ENCODE assay signal across 28 mouse cellular contexts in the genomic region with DNA sequence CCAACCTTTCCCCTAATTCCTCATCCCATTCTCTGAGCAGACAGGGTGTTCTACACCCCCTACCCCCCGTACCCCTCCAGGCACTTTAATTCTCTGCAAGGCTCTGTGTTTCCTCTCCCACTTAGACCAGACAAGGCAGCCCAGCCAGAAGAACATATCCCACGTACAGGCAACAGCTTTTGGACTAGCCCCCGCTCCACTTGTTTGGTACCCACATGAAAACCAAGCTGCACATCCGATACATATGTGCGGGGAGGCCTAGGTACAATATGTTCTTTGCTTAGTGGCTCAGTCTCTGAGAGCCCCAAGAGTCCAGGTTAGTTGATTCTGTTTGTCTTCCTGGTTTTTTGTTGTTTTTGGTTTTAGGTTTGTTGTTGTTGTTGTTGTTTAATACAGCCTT. TPM values are rescaled to one million over a fixed set of nuclear protein-coding genes. Genes with fewer than 3 reads are reported as not detected.
DNase-seq lines count a peak whose midpoint lies in the region; ATAC-seq and TF ChIP-seq lines count a peak whose summit lies in the region.
"Had no signal": no experiment of that assay in that cellular context is flagged by ENCODE, and none has a peak within 500 bp of the region (broad histone marks: within the 10 kb centered on the region; RNA-seq: fewer than 3 reads in every experiment).

No protein-coding gene starts in this region.

- H3K27ac ChIP-seq in layer of hippocampus, adult 2 months, result peak overlapping the region; percentile 83
- no peak overlapping the region for H3K27ac ChIP-seq in midbrain, embryonic 15.5 days
- no peak overlapping the region for H3K27ac ChIP-seq in liver, embryonic 12.5 days
- H3K27ac ChIP-seq: embryonic facial prominence, embryonic 12.5 days; embryonic facial prominence, embryonic 15.5 days; heart, adult 2 months; heart, embryonic 10.5 days; heart, embryonic 13.5 days; hindbrain, embryonic 12.5 days; hindbrain, embryonic 15.5 days had no signal

- peak; percentile 47 to 84 for DNase-seq in layer of hippocampus, adult 18-20 months (ENCODE audit: low spot score in 2 of 2)
- DNase-seq in layer of hippocampus, postnatal 10 days (ENCODE audit: low spot score in 2 of 2), result no peak
- peak; percentile 49 to 69 for DNase-seq in layer of hippocampus, adult 2 months (ENCODE audit: low spot score in 2 of 2)
- peak; percentile 79 for DNase-seq in layer of hippocampus, adult 9-11 months
- DNase-seq in frontal cortex, postnatal 25 days (ENCODE audit: low spot score in 2 of 2), result no peak
- DNase-seq: adrenal gland, postnatal 10 days; adrenal gland, postnatal 36 days; B cell, adult 2 months; cerebellum, adult 11 months; cerebellum, adult 2 months; cerebellum, adult 9-11 months; cerebellum, postnatal 25 days; forebrain, postnatal 0 days; gastrocnemius, postnatal 10 days; gastrocnemius, postnatal 36 days; heart, adult 2 months had no signal

- no peaks in the 10 kb centered on the region for H3K27me3 ChIP-seq in midbrain, embryonic 15.5 days (replicated peaks)
- H3K27me3 ChIP-seq in liver, embryonic 12.5 days (replicated peaks), result no peaks in the 10 kb centered on the region
- H3K27me3 ChIP-seq: CH12.LX; embryonic facial prominence, embryonic 12.5 days; embryonic facial prominence, embryonic 15.5 days; heart, embryonic 13.5 days; hindbrain, embryonic 12.5 days; hindbrain, embryonic 15.5 days; Patski had no signal

- H3K9ac ChIP-seq in midbrain, embryonic 15.5 days, result no peak overlapping the region
- H3K9ac ChIP-seq in liver, embryonic 12.5 days, result no peak overlapping the region
- H3K9ac ChIP-seq: embryonic facial prominence, embryonic 12.5 days; embryonic facial prominence, embryonic 15.5 days; forebrain, postnatal 0 days; heart, embryonic 13.5 days; hindbrain, embryonic 12.5 days; hindbrain, embryonic 15.5 days had no signal

- no peaks in the 10 kb centered on the region for H3K9me3 ChIP-seq in midbrain, embryonic 15.5 days
- H3K9me3 ChIP-seq in liver, embryonic 12.5 days (replicated peaks), result no peaks in the 10 kb centered on the region
- H3K9me3 ChIP-seq: embryonic facial prominence, embryonic 12.5 days; embryonic facial prominence, embryonic 15.5 days; G1E; heart, embryonic 10.5 days; heart, embryonic 13.5 days; hindbrain, embryonic 12.5 days; hindbrain, embryonic 15.5 days had no signal

- no peak overlapping the region for H3K4me2 ChIP-seq in midbrain, embryonic 15.5 days
- no peak overlapping the region for H3K4me2 ChIP-seq in liver, embryonic 12.5 days
- H3K4me2 ChIP-seq: embryonic facial prominence, embryonic 12.5 days; embryonic facial prominence, embryonic 15.5 days; heart, embryonic 13.5 days; hindbrain, embryonic 12.5 days; hindbrain, embryonic 15.5 days had no signal

- no peak for ATAC-seq in midbrain, embryonic 15.5 days (replicated peaks)
- no peak for ATAC-seq in liver, embryonic 12.5 days
- ATAC-seq: forebrain, embryonic 14.5 days; forebrain, postnatal 0 days; Patski had no signal

- no peak overlapping the region for H3K4me3 ChIP-seq in layer of hippocampus, adult 2 months
- H3K4me3 ChIP-seq in midbrain, embryonic 15.5 days, result no peak overlapping the region
- H3K4me3 ChIP-seq in liver, embryonic 12.5 days, result no peak overlapping the region
- H3K4me3 ChIP-seq: embryonic facial prominence, embryonic 12.5 days; embryonic facial prominence, embryonic 15.5 days; heart, adult 2 months; heart, embryonic 10.5 days; heart, embryonic 13.5 days; hindbrain, embryonic 12.5 days; hindbrain, embryonic 15.5 days had no signal

- TF ChIP-seq CTCF in layer of hippocampus, adult 2 months (conservative IDR thresholded peaks at IDR 0.05), result no peak

- H3K36me3 ChIP-seq in midbrain, embryonic 15.5 days (replicated peaks), result peaks cover 84% of the 10 kb centered on the region
- peaks cover 100% of the 10 kb centered on the region for H3K36me3 ChIP-seq in liver, embryonic 12.5 days

- no peaks in the 10 kb centered on the region for H3K4me1 ChIP-seq in midbrain, embryonic 15.5 days
- no peaks in the 10 kb centered on the region for H3K4me1 ChIP-seq in liver, embryonic 12.5 days
- H3K4me1 ChIP-seq: embryonic facial prominence, embryonic 12.5 days; embryonic facial prominence, embryonic 15.5 days; heart, embryonic 10.5 days; heart, embryonic 13.5 days; hindbrain, embryonic 12.5 days; hindbrain, embryonic 15.5 days had no signal

- 92% methylated on average over 5 of the region's 5 CpGs for WGBS in midbrain, embryonic 15.5 days
- 87% methylated on average over 5 of the region's 5 CpGs for WGBS in liver, embryonic 12.5 days (ENCODE audit: insufficient replicate concordance)

RNA-seq across cellular contexts. Expression of gene Smarca4, which starts 46.1 kb away (rescaled TPM):
- 100 to 1,000 TPM; 111 to 117 TPM for total RNA-seq in layer of hippocampus, adult 18-20 months (2021)
- total RNA-seq in layer of hippocampus, postnatal 10 days (2021), result 100 to 1,000 TPM; 122 to 123 TPM
- total RNA-seq in layer of hippocampus, adult 2 months (2021), result 100 to 1,000 TPM; 114 to 115 TPM
- 158 and 163 TPM in 2 replicates for polyA plus RNA-seq in midbrain, embryonic 15.5 days (2015; fragmentation: Nextera tagmentation; extraction: Ambion mirVana)
- polyA plus RNA-seq in liver, embryonic 12.5 days (2016; fragmentation: Nextera tagmentation; extraction: Ambion mirVana), result 47.0 and 47.2 TPM in 2 replicates

Comparison
In these comparisons a context has a peak if more than half of its experiments do, and no peak if none do; other contexts are left out.
1. DNase-seq: peak in layer of hippocampus, adult 18-20 months (2 of 2), layer of hippocampus, adult 2 months (2 of 2) and layer of hippocampus, adult 9-11 months (single experiment); none in layer of hippocampus, postnatal 10 days (0 of 2) and frontal cortex, postnatal 25 days (0 of 2).